Mouse (Mus musculus) MEL-GATA-1-ER (cell line): Measurements from ENCODE around the gene Aknad1.

ENCODE experiments used
- DNase-seq: peaks from one replicate; pipeline ENCODE4 v3.0.0-alpha.2; 2012; ENCODE audit warnings: low read depth; ENCODE audit errors: extremely low read depth

Aknad1 gene

GRCm38 (mm10) chr3:108739045-108739708 lies at the start of gene Aknad1:
TSS of gene Aknad1 (plus strand) at chr3:108739658.
- no peak for DNase-seq

GRCm38 (mm10) chr3:108689979-108690378 lies 49.5 kb upstream of the Aknad1 start:
- DNase-seq, result no peak

GRCm38 (mm10) chr3:108694321-108694720 lies 45.1 kb upstream of the Aknad1 start:
- DNase-seq, result no peak

GRCm38 (mm10) chr3:108698662-108699061 lies 40.8 kb upstream of the Aknad1 start:
- DNase-seq, result no peak

- no peak for DNase-seq
Observed at GRCm38 (mm10) chr3:108699786-108700185, 39.7 kb upstream of the Aknad1 start.

- DNase-seq, result no peak
Observed at GRCm38 (mm10) chr3:108701256-108701655, 38.2 kb upstream of the Aknad1 start.

- no peak for DNase-seq
Observed at GRCm38 (mm10) chr3:108702789-108703188, 36.7 kb upstream of the Aknad1 start.

- DNase-seq, result no peak
Observed at GRCm38 (mm10) chr3:108711296-108711695, 28.2 kb upstream of the Aknad1 start.

GRCm38 (mm10) chr3:108713065-108713675 lies 26.3 kb upstream of the Aknad1 start:
- DNase-seq, result no peak

- DNase-seq, result no peak
Observed at GRCm38 (mm10) chr3:108714837-108715236, 24.6 kb upstream of the Aknad1 start.

- DNase-seq, result peak; percentile 93
Observed at GRCm38 (mm10) chr3:108717896-108718502, 21.5 kb upstream of the Aknad1 start.

GRCm38 (mm10) chr3:108719357-108719756 lies 20.1 kb upstream of the Aknad1 start:
- no peak for DNase-seq

- DNase-seq, result no peak
Observed at GRCm38 (mm10) chr3:108719761-108720160, 19.7 kb upstream of the Aknad1 start.

GRCm38 (mm10) chr3:108721076-108721991 lies 18.1 kb upstream of the Aknad1 start:
- no peak for DNase-seq

GRCm38 (mm10) chr3:108722036-108722872 lies 17.2 kb upstream of the Aknad1 start, which contains the start of gene Gpsm2:
TSS of gene Gpsm2 (minus strand) at chr3:108722309.
- DNase-seq, result peak; percentile 94

- DNase-seq, result no peak
Observed at GRCm38 (mm10) chr3:108726413-108726812, 13.0 kb upstream of the Aknad1 start.

- DNase-seq, result no peak
Observed at GRCm38 (mm10) chr3:108727344-108727743, 12.1 kb upstream of the Aknad1 start.

- DNase-seq, result no peak
Observed at GRCm38 (mm10) chr3:108727776-108728175, 11.7 kb upstream of the Aknad1 start.

GRCm38 (mm10) chr3:108730316-108730715 lies 9.1 kb upstream of the Aknad1 start:
- no peak for DNase-seq

- DNase-seq, result peak; percentile 61
Observed at GRCm38 (mm10) chr3:108737761-108738160, 1.7 kb upstream of the Aknad1 start.

GRCm38 (mm10) chr3:108744060-108744459 lies 4.6 kb downstream of the Aknad1 start:
- DNase-seq, result no peak
